Mouse (Mus musculus): ENCODE measurements around the gene Gm4969. TPM values are rescaled to one million over a fixed set of nuclear protein-coding genes. Genes with fewer than 3 reads are reported as not detected.

The Gm4969 gene
- polyA plus RNA-seq, 1 experiment from 2014 or later, result 3.0 TPM

- H3K27ac ChIP-seq (ENCODE audit: low read depth), result peak within 1 kb of the TSS; percentile 37
- DNase-seq, result peak; percentile 100
- peaks cover 12% of the 10 kb centered on the region for H3K4me1 ChIP-seq (ENCODE audit: insufficient read depth)
- peak within 1 kb of the TSS; percentile 81 for H3K4me2 ChIP-seq
- H3K4me3 ChIP-seq (ENCODE audit: low read depth, low read length), result peak within 1 kb of the TSS; percentile 56
- H3K27me3 ChIP-seq (ENCODE audit: insufficient read depth, low read length), result no peaks in the 10 kb centered on the region
- H3K36me3 ChIP-seq (ENCODE audit: insufficient read depth), result peaks cover 39% of the 10 kb centered on the region
- peak within 1 kb of the TSS; percentile 66 for H3K9ac ChIP-seq
- no peak for TF ChIP-seq CTCF (IDR thresholded peaks at IDR 0.05; ENCODE audit: low read depth)
- under 1% methylated on average over 24 of the region's 24 CpGs for WGBS
- no peaks in the 10 kb centered on the region for H3K9me3 ChIP-seq (ENCODE audit: low read depth, low read length)
- ATAC-seq (ENCODE audit: insufficient read depth), result peak; percentile 95
These were observed 31.5 kb upstream of the Gm4969 start, which contains the start of gene Snrpd2 for GRCm38 (mm10) chr7:19149626-19150025. Gene Snrpd2, plus strand, starts transcription at chr7:19149722.

- Histone ChIP-seq H3K27me3 (ENCODE audit: insufficient read depth, low read length) (no peaks in the 10 kb centered on the region), H3K27ac (ENCODE audit: low read depth) (peak within 1 kb of the TSS; percentile 37), H3K36me3 (ENCODE audit: insufficient read depth) (peaks cover 32% of the 10 kb centered on the region), H3K4me1 (ENCODE audit: insufficient read depth) (peaks cover 12% of the 10 kb centered on the region), H3K9me3 (ENCODE audit: low read depth, low read length) (no peaks in the 10 kb centered on the region), H3K4me2 (peak within 1 kb of the TSS; percentile 81), H3K4me3 (ENCODE audit: low read depth, low read length) (peak within 1 kb of the TSS; percentile 56), H3K9ac (peak within 1 kb of the TSS; percentile 66)
- TF ChIP-seq CTCF (IDR thresholded peaks at IDR 0.05; ENCODE audit: low read depth), result no peak
- under 1% methylated on average over 43 of the region's 43 CpGs for WGBS
- DNase-seq, result peak; percentile 100
- ATAC-seq (ENCODE audit: insufficient read depth), result peak; percentile 98
These were observed 30.8 kb upstream of the Gm4969 start, which contains the start of gene Qpctl for GRCm38 (mm10) chr7:19148875-19149541. Gene Qpctl, minus strand, starts transcription at chr7:19149291.

GRCm38 (mm10) chr7:19148180-19148874, 30.2 kb upstream of the Gm4969 start:
- no peak for TF ChIP-seq CTCF (IDR thresholded peaks at IDR 0.05; ENCODE audit: low read depth)
- H3K27ac ChIP-seq (ENCODE audit: low read depth), result peak overlapping the region; percentile 30; the same call in 1 of the 2 replicates
- peaks cover 26% of the 10 kb centered on the region for H3K36me3 ChIP-seq (ENCODE audit: insufficient read depth)
- peak overlapping the region; percentile 81 for H3K4me2 ChIP-seq
- H3K4me3 ChIP-seq (ENCODE audit: low read depth, low read length), result peak overlapping the region; percentile 56
- peak overlapping the region; percentile 58 for H3K9ac ChIP-seq
- WGBS, result 13% methylated on average over 20 of the region's 20 CpGs
- H3K27me3 ChIP-seq (ENCODE audit: insufficient read depth, low read length), result no peaks in the 10 kb centered on the region
- H3K9me3 ChIP-seq (ENCODE audit: low read depth, low read length), result no peaks in the 10 kb centered on the region
- peaks cover 12% of the 10 kb centered on the region for H3K4me1 ChIP-seq (ENCODE audit: insufficient read depth)
- ATAC-seq (ENCODE audit: insufficient read depth) (no peak), DNase-seq (no peak)

GRCm38 (mm10) chr7:19147497-19148045, 29.4 kb upstream of the Gm4969 start:
- Histone ChIP-seq H3K9me3 (ENCODE audit: low read depth, low read length) (no peaks in the 10 kb centered on the region), H3K27ac (ENCODE audit: low read depth) (no peak overlapping the region), H3K36me3 (ENCODE audit: insufficient read depth) (peaks cover 18% of the 10 kb centered on the region), H3K4me2 (peak overlapping the region; percentile 81), H3K9ac (no peak overlapping the region), H3K4me1 (ENCODE audit: insufficient read depth) (peaks cover 12% of the 10 kb centered on the region), H3K4me3 (ENCODE audit: low read depth, low read length) (no peak overlapping the region), H3K27me3 (ENCODE audit: insufficient read depth, low read length) (no peaks in the 10 kb centered on the region)
- DNase-seq, result peak; percentile 34
- 45% methylated on average over 6 of the region's 6 CpGs for WGBS
- TF ChIP-seq CTCF (IDR thresholded peaks at IDR 0.05; ENCODE audit: low read depth), result no peak
- no peak for ATAC-seq (ENCODE audit: insufficient read depth)

- no peak overlapping the region for H3K27ac ChIP-seq (ENCODE audit: low read depth)
- no peaks in the 10 kb centered on the region for H3K27me3 ChIP-seq (ENCODE audit: insufficient read depth, low read length)
- no peaks in the 10 kb centered on the region for H3K9me3 ChIP-seq (ENCODE audit: low read depth, low read length)
- no peak overlapping the region for H3K4me2 ChIP-seq
- no peak overlapping the region for H3K9ac ChIP-seq
- no peak for TF ChIP-seq CTCF (IDR thresholded peaks at IDR 0.05; ENCODE audit: low read depth)
- peaks cover 10% of the 10 kb centered on the region; the same call in 1 of the 2 replicates for H3K36me3 ChIP-seq (ENCODE audit: insufficient read depth)
- H3K4me3 ChIP-seq (ENCODE audit: low read depth, low read length), result no peak overlapping the region
- DNase-seq (no peak), ATAC-seq (ENCODE audit: insufficient read depth) (no peak)
- peaks cover 12% of the 10 kb centered on the region for H3K4me1 ChIP-seq (ENCODE audit: insufficient read depth)
- WGBS, result 81% methylated on average over 10 of the region's 10 CpGs
These were observed 28.6 kb upstream of the Gm4969 start for GRCm38 (mm10) chr7:19146793-19147192.

GRCm38 (mm10) chr7:19137380-19137779, 19.2 kb upstream of the Gm4969 start:
- Histone ChIP-seq H3K4me1 (ENCODE audit: insufficient read depth) (no peaks in the 10 kb centered on the region), H3K36me3 (ENCODE audit: insufficient read depth) (peaks cover 56% of the 10 kb centered on the region), H3K27me3 (ENCODE audit: insufficient read depth, low read length) (no peaks in the 10 kb centered on the region), H3K9me3 (ENCODE audit: low read depth, low read length) (no peaks in the 10 kb centered on the region), H3K27ac (ENCODE audit: low read depth) (no peak overlapping the region), H3K4me3 (ENCODE audit: low read depth, low read length) (no peak overlapping the region), H3K4me2 (no peak overlapping the region), H3K9ac (no peak overlapping the region)
- peak; percentile 74 for DNase-seq
- peak; percentile 57 for TF ChIP-seq CTCF (IDR thresholded peaks at IDR 0.05; ENCODE audit: low read depth)
- no peak for ATAC-seq (ENCODE audit: insufficient read depth)
- 43% methylated on average over 5 of the region's 5 CpGs for WGBS

Data from lung, embryonic 14.5 days (tissue).